Mouse (Mus musculus): ENCODE results near the gene Atp6v0e. TPM values are rescaled to one million over a fixed set of nuclear protein-coding genes. Genes with fewer than 3 reads are reported as not detected.

The Atp6v0e gene
- total RNA-seq (2017), result 252 and 266 TPM in 2 replicates

GRCm38 (mm10) chr17:26662978-26663683 lies at the start of gene Atp6v0e:
Atp6v0e (plus strand) TSS chr17:26663231.
- peak; percentile 94 for ATAC-seq (ENCODE audit: extremely low read depth, insufficient number of reproducible peaks, low FRiP score, poor library complexity, severe bottlenecking)

GRCm38 (mm10) chr17:26614286-26614685 lies 48.7 kb upstream of the Atp6v0e start:
- ATAC-seq (ENCODE audit: extremely low read depth, insufficient number of reproducible peaks, low FRiP score, poor library complexity, severe bottlenecking), result no peak

GRCm38 (mm10) chr17:26614708-26615486 lies 48.1 kb upstream of the Atp6v0e start:
- no peak for ATAC-seq (ENCODE audit: extremely low read depth, insufficient number of reproducible peaks, low FRiP score, poor library complexity, severe bottlenecking)

GRCm38 (mm10) chr17:26616696-26617095 lies 46.3 kb upstream of the Atp6v0e start:
- ATAC-seq (ENCODE audit: extremely low read depth, insufficient number of reproducible peaks, low FRiP score, poor library complexity, severe bottlenecking), result peak; percentile 32; the same call in 1 of the 2 replicates

GRCm38 (mm10) chr17:26618498-26618897 lies 44.5 kb upstream of the Atp6v0e start:
- no peak for ATAC-seq (ENCODE audit: extremely low read depth, insufficient number of reproducible peaks, low FRiP score, poor library complexity, severe bottlenecking)

GRCm38 (mm10) chr17:26619577-26619976 lies 43.5 kb upstream of the Atp6v0e start:
- ATAC-seq (ENCODE audit: extremely low read depth, insufficient number of reproducible peaks, low FRiP score, poor library complexity, severe bottlenecking), result no peak

GRCm38 (mm10) chr17:26620292-26620691 lies 42.7 kb upstream of the Atp6v0e start:
- ATAC-seq (ENCODE audit: extremely low read depth, insufficient number of reproducible peaks, low FRiP score, poor library complexity, severe bottlenecking), result no peak

- ATAC-seq (ENCODE audit: extremely low read depth, insufficient number of reproducible peaks, low FRiP score, poor library complexity, severe bottlenecking), result peak; percentile 44
Measured at GRCm38 (mm10) chr17:26620786-26621766, 42.0 kb upstream of the Atp6v0e start.

- ATAC-seq (ENCODE audit: extremely low read depth, insufficient number of reproducible peaks, low FRiP score, poor library complexity, severe bottlenecking), result no peak
Measured at GRCm38 (mm10) chr17:26621912-26622311, 41.1 kb upstream of the Atp6v0e start.

GRCm38 (mm10) chr17:26623991-26624390 lies 39.0 kb upstream of the Atp6v0e start:
- no peak for ATAC-seq (ENCODE audit: extremely low read depth, insufficient number of reproducible peaks, low FRiP score, poor library complexity, severe bottlenecking)

- no peak for ATAC-seq (ENCODE audit: extremely low read depth, insufficient number of reproducible peaks, low FRiP score, poor library complexity, severe bottlenecking)
Measured at GRCm38 (mm10) chr17:26624999-26625398, 38.0 kb upstream of the Atp6v0e start.

GRCm38 (mm10) chr17:26625521-26626010 lies 37.5 kb upstream of the Atp6v0e start:
- ATAC-seq (ENCODE audit: extremely low read depth, insufficient number of reproducible peaks, low FRiP score, poor library complexity, severe bottlenecking), result no peak

- no peak for ATAC-seq (ENCODE audit: extremely low read depth, insufficient number of reproducible peaks, low FRiP score, poor library complexity, severe bottlenecking)
Measured at GRCm38 (mm10) chr17:26628479-26628878, 34.6 kb upstream of the Atp6v0e start.

GRCm38 (mm10) chr17:26628936-26629335 lies 34.1 kb upstream of the Atp6v0e start:
- no peak for ATAC-seq (ENCODE audit: extremely low read depth, insufficient number of reproducible peaks, low FRiP score, poor library complexity, severe bottlenecking)

- ATAC-seq (ENCODE audit: extremely low read depth, insufficient number of reproducible peaks, low FRiP score, poor library complexity, severe bottlenecking), result no peak
Measured at GRCm38 (mm10) chr17:26631811-26632327, 31.2 kb upstream of the Atp6v0e start.

GRCm38 (mm10) chr17:26633186-26633585 lies 29.8 kb upstream of the Atp6v0e start:
- no peak for ATAC-seq (ENCODE audit: extremely low read depth, insufficient number of reproducible peaks, low FRiP score, poor library complexity, severe bottlenecking)

- ATAC-seq (ENCODE audit: extremely low read depth, insufficient number of reproducible peaks, low FRiP score, poor library complexity, severe bottlenecking), result no peak
Measured at GRCm38 (mm10) chr17:26633926-26634325, 29.1 kb upstream of the Atp6v0e start.

GRCm38 (mm10) chr17:26634539-26634938 lies 28.5 kb upstream of the Atp6v0e start:
- no peak for ATAC-seq (ENCODE audit: extremely low read depth, insufficient number of reproducible peaks, low FRiP score, poor library complexity, severe bottlenecking)

- no peak for ATAC-seq (ENCODE audit: extremely low read depth, insufficient number of reproducible peaks, low FRiP score, poor library complexity, severe bottlenecking)
Measured at GRCm38 (mm10) chr17:26635951-26636350, 27.1 kb upstream of the Atp6v0e start.
